Mouse (Mus musculus) ovary, postnatal 14 days (tissue): ENCODE results near the gene Tsnax.

Source experiments
- DNase-seq: peaks from one replicate; pipeline ENCODE4 v3.0.0; 2022; ENCODE audit warnings: low spot score

Gene Tsnax

DNA sequence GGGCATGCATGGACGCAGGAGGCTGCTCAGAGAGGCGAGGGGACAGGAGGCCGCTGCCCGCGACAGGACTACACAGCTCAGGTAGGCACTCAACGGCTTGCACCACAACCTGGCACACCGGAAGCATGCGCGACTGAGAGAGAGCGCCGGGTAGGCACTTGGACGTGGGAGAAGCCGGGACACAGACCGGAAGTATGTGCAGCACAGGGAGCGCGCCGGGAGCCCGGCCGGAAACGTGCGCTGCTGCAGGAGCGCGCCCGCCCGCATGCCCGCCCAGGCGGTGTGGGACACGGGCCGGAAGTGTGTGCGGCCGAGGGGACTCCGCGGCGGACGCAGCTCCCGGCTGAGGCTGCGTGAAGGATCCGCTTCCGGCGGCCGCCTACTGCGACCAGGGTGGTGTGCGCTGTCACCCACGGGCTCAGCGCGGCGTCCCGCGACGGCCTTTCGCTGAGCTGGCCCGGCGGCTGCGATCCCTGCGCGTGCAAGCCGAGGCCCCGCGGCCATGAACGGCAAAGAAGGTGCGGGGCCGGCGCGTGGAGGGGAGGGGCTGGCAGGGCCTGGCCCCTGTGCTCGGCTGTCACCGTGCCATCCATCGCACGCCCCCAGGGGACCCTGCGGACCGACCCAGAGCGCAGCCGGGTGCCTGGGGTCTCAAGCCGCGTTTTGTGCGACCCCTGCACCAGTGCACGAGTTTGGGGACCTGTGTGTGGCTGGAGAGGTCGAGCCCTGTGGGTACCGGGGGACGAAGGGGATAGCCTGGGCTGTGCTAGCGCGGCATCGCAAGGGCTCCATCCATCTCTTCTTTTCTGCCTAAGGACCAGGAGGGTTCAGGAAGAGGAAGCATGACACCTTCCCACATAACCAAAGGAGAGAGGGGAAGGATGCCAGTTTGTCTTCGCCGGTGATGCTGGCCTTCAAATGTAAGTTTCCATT is at the start of gene Tsnax:
Tsnax (plus strand) TSS at position 303 of the 933 bp plus-strand sequence.
- DNase-seq, result peak; percentile 83

DNA sequence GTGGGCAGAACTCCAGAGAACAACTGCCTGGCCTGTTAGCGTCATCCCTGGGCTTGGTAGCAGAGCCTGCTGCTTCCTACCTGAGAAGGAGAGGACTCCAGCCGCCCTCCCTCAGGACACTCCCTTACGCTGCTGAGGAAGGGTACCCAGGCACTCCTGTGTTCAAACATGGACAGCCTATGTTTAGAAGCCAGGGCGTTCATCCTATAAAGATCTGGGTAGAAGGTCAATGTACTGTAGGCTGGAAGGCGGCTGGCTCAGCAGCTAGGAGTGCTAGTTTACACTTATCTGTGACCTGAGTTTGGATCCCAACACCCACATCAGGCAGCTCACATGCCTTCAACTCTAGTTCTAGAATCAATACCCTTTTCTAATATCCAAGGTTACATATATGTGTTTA is 49.6 kb upstream of the Tsnax start:
- DNase-seq, result no peak

DNA sequence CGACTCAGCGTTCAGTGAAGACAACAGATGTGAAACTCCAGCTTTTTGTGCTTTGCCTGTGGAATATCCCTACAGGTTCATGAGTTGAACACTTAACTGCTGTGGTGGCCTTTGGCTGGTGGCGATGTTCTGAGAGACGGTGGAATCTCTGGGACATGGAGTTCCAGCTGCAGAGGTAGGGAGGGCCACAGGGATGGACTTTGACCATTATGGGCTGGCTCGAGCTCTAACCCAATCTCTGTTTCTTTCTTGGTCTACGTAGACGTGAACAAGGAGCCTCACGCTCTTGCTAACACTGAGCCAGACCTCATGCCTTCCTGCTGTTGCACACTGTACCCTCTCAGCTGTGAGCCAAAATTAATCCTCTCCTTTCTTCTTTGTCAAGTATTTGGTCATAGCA is 47.8 kb upstream of the Tsnax start:
- no peak for DNase-seq

DNA sequence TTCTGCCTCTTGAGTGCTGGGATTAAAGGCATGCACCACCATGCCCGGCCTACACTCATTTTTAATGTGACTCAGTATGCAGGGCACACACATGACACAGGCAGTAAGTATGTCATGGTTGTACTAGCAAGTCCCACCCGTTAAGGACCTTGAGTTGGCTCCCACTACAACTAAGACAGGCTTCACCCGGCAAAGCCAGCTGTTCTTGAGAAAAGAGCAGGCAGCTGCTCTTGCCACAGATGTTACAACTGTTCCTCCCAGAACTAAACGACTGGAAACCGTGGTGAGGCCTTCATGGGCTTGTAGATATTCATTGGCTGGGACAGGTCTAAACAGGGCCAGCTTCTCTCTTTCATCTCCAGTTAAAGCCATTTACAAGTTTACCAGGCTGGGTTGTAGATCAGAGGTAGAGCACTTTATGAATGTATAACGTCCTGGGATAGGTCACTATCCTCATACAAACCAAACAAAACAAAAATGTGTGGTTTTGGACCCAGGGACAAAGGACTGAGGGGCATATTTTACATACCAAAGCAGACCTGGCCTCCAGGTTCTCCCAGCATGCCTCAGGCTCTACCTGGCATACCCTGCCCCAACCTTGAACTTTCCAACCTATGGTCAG is 42.4 kb upstream of the Tsnax start:
- no peak for DNase-seq

DNA sequence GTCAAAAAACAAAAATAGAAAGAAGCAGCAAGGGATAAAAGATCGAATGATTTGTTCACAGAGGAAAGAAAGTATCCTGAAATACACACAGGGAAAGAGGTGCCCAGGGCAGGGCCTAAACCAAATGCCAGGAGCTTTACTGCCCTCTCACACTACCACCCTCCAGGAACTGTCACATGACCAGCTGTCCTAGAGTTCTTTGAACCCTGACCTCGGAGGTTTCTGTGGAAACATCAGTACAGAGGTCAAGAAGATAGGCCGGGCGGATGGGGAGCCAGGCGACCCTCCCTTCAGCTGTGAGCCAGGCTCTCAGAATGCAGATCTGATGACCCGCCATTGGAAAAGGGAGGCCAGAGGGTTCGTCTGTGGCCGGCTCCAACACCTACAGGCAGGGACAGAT is 39.6 kb upstream of the Tsnax start:
- no peak for DNase-seq

DNA sequence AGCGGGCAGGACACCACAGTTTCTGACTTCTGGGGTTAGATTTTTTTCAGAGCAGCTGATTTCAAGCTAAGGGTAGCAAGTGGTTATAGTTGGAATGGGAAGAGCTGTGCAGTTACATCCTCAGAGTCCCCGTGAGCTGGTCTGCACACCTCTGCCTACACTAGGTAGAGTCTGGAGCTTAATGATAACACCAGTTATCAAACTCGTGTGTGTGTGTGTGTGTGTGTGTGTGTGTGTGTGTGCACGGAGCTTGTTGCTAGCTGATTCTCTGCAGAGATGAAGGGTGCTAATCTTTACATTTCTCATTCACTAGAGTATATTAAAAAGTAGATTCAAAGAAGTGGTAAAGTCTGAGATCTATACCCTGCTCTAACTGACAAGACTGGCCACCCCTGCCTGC is 38.5 kb upstream of the Tsnax start:
- no peak for DNase-seq

DNA sequence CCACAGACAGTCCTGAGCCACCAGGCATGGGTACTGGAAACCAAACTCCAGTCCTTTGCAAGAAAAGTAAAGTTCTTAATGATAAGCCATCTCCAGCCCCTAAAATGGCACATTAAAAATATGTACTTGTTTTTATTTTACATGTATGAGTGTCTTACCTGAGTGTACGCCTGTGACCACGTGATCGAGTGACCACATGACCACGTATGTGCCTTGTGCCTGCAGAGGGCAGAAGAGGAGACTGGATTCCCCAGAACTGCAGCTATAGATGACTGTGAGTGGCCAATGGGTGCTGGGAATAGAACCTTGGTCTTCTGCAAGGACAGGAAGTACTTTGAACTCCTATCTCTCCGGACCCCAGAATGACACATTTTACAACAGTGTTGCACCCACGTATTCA is 36.6 kb upstream of the Tsnax start:
- DNase-seq, result no peak

DNA sequence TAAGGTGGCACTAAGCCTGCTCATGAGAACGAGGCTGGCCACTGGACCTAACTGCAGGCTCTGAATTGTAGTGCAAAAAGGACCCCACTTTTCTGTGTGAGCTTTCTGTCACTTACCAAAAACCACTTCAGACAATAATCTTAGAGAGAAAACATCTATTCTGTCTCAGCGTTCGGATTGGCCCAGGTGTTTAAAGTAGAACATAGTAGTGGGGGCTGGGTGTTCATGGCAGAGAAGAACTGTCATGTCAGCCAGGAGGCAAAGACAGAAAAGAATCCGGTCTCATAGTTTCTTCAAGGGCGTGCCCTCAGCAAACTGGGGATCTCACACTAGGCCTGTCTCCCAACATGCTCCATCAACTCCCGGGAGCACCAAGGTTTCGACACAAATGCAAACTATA is 34.8 kb upstream of the Tsnax start:
- DNase-seq, result no peak

DNA sequence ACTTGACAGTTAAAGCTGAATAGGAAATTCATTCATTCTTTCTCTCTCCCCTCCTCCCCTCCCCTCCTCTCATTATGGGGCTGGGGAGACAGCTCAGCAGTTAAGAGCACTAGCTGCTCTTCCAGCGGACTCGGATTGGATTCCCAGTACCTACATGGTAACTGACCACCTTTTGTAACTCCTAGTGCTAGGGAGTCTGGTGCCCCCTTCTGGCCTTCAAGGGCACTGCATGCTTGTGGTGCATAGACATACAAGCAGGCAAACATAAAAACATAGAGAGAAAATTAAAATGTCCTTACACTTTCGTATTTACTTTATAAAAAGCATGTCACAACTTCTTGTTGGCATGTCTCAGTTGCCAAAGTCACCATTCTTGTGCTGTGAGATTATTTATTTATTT is 32.8 kb upstream of the Tsnax start:
- no peak for DNase-seq

DNA sequence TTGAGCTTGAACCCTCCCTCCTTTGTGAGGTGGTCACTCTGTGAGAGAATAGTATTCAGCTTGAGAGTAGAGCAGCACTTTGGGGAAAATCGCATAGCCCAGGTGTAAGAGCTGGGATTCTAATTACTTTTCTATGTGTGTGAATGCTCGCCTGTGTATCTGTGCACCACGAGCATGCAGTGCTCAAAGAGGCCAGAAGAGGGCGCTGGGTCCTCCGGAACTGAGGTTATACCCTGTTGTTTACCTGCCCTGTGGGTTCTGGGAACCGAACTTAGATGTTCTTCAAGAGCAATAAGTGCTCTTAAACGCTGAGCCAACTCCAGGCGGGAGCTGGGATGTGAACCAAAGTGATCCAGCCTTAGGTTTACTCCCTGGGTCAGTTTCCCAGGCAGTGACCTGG is 32.0 kb upstream of the Tsnax start:
- no peak for DNase-seq

DNA sequence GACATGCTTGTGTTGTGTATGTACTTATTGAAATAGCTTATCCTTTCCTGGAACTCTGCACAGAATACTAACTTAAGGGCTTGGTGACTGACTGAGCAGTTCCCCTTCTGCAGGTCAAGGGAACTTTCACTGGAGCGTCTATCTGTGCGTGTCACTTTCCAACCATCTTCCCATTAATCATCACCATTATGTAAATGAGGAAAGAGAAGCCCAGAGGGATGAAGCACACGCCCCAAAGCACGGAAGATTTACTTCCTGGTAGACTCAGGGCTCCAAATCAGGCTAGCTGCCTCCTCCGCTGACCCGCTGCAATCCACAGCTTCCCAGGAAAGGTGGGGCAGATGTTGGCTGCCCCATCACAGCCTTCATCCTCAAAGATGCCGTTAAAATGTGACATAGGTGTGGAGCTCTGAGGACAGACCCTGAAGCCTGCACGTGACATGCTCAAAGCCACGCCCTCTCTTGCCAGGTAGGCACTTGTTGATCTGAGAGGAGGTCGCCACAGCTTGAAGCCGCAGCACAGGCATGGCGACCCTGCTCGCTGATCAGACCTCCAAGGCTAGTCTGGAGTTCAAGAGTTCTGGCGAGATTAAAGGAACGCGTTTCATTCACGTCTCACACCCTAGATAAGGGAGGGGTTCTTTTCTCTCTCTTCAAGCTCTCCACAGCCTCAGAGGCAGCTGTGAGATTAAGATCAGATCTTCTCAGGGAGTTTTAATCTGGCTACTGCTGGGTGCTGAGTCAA is 21.7 kb upstream of the Tsnax start:
- no peak for DNase-seq

DNA sequence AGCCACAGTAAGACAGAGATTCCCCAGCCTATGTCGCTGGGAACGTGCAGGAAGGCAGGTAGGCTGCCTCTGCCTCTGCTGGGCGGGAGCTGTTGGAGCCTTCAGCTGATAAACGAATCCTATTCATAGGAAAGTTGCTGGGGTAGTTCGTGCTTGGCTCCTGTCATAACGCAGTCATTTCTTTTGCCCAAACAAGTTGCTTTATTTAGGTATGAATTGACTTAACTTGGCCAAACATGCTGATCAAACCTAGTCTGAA is 21.2 kb upstream of the Tsnax start:
- DNase-seq, result no peak

DNA sequence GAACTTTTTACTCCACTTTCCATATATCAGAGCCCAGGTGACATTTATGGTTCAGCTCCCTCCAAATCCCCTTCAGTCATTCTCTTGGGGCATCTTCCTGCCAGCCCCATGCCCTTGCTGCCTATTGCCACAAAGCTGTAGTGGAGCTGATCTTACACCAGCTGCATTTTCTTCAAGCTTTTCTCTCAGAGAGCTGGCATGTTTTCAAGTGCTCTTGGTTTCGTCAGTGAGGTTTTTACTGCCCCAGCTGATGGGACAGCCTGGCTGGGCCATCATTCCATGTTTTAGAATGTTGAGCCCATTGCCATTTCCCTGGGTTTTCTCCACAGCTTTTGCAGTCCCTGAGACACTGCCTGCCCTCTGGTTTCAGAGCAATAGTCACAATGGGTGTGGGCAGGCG is 17.0 kb upstream of the Tsnax start:
- DNase-seq, result no peak

DNA sequence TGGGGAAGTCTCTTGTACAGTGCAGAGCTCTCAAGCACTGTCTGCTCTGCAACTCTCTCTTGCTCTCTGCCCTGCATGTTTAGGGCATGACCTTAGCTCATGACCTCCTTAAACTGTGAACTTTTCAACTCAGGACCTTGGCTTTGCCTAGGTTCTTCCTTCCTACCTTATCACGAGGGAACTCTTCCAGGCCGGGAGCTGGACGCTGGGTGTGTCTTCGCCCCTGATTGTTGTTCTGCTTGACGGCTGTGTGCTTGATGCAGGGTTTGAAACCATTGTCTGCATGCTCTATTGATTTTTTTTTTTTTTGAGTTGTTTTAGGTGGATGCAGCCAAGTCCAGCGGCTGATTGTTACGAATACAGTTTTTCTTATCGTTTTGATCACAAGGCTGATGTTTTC is 11.3 kb downstream of the Tsnax start:
- no peak for DNase-seq

DNA sequence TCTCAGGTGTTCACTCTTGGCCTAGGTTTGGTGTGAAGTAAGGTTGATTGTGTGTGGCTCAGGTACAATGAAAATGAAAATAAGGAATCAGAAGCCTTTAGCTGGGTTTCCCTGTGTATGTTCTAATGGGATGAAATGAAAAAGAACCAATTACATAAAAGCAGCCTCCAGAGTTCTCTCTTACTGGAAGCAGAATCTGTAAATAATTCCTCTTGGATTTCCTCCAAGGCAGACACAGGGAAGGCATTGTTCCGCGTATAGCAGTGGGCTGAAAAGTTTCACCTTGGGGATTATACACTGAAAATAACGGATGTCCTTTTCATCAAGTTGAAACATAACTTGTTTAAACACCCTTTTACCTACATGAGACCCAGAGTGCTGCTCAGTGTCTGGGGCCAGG is 14.4 kb downstream of the Tsnax start:
- no peak for DNase-seq

DNA sequence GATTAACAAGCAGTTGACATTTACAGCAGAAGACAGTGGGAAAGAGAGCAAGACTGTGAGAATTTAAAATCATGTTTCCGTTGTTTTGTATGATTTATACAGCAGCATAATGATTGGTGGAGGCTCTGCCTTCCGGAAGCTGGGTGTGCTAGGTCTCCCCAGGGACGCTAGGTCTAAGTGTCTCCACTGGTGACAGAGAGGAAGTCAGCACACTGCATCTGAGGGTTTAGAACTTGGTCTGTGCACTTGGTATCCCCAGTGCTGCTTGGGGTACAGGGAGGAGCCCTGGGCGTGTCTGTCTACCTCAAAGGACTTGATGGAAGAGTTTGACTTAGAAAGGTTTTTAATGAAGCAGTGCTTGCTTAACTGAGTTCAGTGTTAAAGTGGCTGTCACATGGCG is 16.0 kb downstream of the Tsnax start:
- no peak for DNase-seq

DNA sequence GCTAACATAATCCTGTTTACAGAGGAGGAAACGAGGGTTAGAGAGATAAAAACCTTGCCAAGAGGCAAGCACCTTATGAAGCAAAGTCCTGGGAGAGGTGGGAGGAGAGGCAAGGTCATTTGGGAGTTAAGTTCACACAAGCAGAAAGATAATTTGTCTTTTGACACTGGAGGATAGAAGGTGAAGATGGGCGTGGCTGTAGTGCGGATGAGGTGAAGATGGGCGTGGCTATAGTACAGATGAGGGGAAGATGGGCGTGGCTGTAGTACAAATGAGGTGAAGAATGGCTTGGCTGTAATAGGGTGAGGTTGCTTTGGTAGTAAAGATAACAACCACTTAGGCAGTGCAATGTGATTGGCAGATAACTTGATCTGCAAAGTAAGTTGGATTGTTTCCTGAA is 18.5 kb downstream of the Tsnax start:
- DNase-seq, result no peak

DNA sequence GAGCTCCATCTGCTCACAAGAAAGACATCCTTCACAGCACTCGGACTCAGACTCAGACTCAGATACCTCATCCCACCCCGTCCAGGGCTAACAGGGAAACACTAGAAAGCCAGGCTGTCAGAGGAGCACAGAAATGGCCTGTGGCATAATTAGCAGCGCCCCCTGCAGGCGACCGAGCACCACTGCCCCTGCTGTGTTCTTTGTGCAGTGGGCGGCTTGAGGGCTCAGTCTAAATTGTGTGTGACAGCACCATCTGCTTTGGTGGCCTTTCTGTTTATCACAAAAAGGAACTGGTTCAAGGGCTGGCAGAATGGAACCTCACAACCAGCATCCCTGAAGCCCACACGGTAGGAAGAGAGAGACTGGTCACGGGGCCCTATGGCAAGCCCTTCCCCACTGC is 21.9 kb downstream of the Tsnax start:
- peak; percentile 70 for DNase-seq

DNA sequence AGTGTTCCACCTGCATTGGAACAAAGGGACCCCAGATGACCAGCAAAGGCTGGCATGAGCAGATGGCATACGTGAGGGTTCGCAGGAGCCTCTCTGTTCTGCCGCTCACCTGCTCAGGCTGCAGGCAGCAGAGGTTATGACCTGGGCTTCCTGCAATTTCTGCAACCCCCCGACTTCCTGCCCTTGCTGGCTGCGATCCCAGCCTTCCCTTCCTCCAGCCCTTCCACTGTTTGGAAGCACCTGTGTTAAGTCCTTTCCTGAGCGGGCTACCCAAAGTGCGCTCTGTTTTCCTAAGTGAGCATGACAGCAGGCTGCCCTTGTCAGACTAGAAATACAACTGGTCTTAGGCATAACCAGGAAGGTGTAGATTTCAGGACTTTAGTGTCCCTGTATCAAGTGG is 24.3 kb downstream of the Tsnax start:
- no peak for DNase-seq

DNA sequence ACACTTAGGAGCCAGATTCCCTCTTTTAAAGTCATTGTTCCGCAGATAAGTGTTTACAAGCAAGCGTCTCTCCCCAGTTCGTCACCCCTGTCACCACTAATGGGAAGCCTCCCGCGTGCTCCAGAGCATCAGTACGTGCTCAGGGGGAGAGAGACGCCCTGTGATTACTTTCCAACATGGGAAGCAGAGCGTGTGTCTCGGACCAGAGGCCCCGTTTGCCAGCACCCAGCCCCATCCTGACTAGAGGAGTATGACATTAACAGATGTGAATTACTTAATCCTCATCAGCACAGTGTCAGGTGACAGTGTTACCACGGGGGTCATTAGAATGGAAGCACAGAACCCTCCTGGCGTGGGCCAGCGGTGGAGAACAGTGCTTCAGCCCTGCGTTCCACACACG is 25.9 kb downstream of the Tsnax start:
- no peak for DNase-seq

DNA sequence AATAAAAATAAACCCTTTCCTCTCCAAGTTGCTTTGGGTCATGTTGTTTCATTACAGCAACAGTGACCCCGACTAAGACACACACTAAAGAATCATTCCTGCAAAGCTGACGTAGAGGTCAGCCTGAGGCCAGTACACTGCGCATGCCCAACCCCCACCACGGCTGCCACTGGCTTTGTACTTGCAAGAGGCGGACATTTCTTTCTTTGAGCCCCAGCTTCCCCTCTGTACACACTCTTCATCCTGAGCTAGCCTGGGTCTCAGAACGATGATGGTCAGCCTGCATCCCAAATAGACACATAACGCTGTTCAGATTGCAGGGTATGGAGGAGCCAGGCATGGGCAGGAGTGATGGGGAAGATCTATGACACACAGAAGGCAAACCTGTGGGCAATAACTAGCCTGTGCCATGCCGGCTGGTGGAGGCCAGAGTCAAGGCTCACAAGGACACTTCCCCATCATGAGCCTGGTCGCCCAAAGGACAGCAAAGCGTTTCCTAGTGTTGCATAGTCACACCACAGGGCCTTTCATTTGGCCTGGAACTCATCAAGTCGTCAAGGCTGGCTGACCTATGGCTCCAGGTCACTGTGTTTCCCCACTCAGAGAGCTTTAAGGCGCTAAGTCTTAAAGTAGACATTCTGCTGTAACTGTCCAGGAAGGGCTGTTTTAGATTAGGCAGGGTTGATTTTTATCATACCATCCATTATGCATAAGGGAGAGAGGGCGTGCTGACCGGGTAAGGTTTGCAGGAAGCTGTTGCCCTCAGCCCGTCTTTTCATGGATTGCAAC is 28.0 kb downstream of the Tsnax start:
- DNase-seq, result no peak

DNA sequence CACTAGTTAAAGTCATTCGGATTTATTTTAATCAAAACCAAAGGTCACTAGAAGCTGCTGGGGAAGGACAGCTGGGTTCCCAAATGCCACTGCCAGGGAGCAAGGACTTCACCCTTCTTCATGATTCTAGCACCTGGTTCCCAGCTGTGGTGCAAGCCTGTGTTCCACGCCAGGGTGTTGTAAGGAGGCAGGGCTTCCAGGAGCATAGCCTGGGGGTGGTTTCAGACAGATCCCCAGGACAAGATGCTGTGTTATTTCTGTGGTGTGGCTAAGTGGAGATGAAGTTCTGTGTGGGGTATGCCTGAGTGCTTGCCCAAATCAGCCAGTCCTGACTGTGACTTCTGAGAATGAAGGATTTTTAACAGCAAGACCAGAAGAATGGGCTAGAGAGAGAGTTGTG is 28.7 kb downstream of the Tsnax start:
- no peak for DNase-seq

DNA sequence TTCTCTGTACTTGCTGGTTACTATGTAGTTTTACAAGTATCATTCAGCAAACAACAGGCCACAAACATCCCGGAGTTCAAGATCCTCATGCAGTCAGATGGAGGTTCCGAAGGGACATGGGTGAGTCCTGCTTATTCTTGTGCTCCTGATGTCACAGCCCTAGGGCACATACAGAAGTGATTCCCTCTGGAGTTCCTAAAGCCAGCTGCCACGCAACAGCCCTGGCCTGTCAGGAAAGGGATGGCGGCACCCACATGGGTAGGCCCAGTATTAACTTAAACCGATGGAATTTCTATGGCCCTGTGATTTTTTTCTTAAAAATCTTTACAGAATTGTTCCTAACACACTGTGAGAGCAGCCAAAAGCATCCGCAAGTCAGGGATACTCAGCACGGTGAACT is 30.6 kb downstream of the Tsnax start:
- DNase-seq, result no peak
